Mouse (Mus musculus): ENCODE measurements around the gene Dnajb12.

DNA sequence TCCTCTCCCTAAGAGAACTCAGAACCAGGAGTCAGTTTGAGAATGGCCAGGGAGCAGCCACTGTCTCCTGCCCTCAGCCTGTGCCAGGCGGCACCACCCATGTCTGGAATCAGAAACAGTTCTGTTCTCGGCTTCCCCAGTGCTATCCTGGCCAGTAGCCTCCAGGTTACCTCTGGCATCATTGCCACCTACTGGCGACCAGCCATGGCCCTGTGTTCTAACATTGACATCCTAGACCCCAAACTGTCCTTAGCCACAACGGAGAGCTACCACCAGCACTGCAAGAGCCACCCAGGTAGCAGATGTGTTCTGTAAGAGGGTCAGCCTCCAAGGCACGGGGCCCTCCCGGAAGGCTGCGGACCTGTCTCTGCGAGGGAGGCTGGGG, 23.2 kb downstream of the Dnajb12 start:
- TF ChIP-seq POLR2A (IDR thresholded peaks at IDR 0.05; ENCODE audit: control insufficient read depth, extremely low read depth, insufficient read depth, low read length, poor library complexity) (no peak), CTCF (IDR thresholded peaks at IDR 0.05; ENCODE audit: borderline replicate concordance, control insufficient read depth, extremely low read depth, insufficient read depth, low read length, poor library complexity) (no peak)
